Mouse (Mus musculus) midbrain, postnatal 0 days (tissue): Measurements from ENCODE around the gene Mapkapk2. TPM values are rescaled to one million over a fixed set of nuclear protein-coding genes. Genes with fewer than 3 reads are reported as not detected.

Source experiments
- ATAC-seq: fragments of 200-750 bp; cut with Nextera tagmentation; 2 replicates; pipeline ENCODE4 v1.8.0; 2017; ENCODE audit warnings: moderate number of reproducible peaks, mild to moderate bottlenecking, moderate TSS enrichment, moderate library complexity; ENCODE audit not compliant: low FRiP score
- DNase-seq: peaks from one replicate; pipeline ENCODE4 v3.0.0-alpha.2; 2015; ENCODE audit warnings: low spot score
- H3K27ac ChIP-seq: fragments of 300-500 bp; sonication (generic); 2 replicates; pipeline ENCODE4 v1.5.1; 2014; ENCODE audit warnings: low read depth, mild to moderate bottlenecking, low read length, mixed read lengths
- H3K27me3 ChIP-seq: fragments of 300-500 bp; sonication (generic); 2 replicates; pipeline ENCODE4 v1.6.1; 2014; ENCODE audit warnings: low read length, control low read depth, mixed read lengths; ENCODE audit not compliant: insufficient read depth
- H3K36me3 ChIP-seq: fragments of 300-500 bp; sonication (generic); 2 replicates; pipeline ENCODE4 v1.6.1; 2014; ENCODE audit warnings: low read length, control low read depth, mixed read lengths; ENCODE audit not compliant: insufficient read depth
- H3K4me1 ChIP-seq: fragments of 300-500 bp; sonication (generic); 2 replicates; pipeline ENCODE4 v1.6.1; 2014; ENCODE audit warnings: mild to moderate bottlenecking, control low read depth, antibody characterized with exemption, low read length, mixed read lengths; ENCODE audit not compliant: insufficient read depth
- H3K4me2 ChIP-seq: fragments of 300-500 bp; sonication (generic); 2 replicates; pipeline ENCODE4 v1.6.1; 2014; ENCODE audit warnings: low read depth, mild to moderate bottlenecking, low read length, mixed read lengths; ENCODE audit not compliant: poor library complexity, severe bottlenecking
- H3K4me3 ChIP-seq: fragments of 300-500 bp; sonication (generic); 2 replicates; pipeline ENCODE4 v1.5.1; 2014; ENCODE audit warnings: low read depth, mild to moderate bottlenecking, low read length, moderate library complexity
- H3K9ac ChIP-seq: fragments of 300-500 bp; sonication (generic); replicated peaks from 2 replicates; pipeline ENCODE4 v1.6.1; 2014; ENCODE audit warnings: mild to moderate bottlenecking, low read length, moderate library complexity, mixed read lengths; ENCODE audit not compliant: poor library complexity, severe bottlenecking
- H3K9me3 ChIP-seq: fragments of 300-500 bp; sonication (generic); 2 replicates; pipeline ENCODE4 v1.6.1; 2016; ENCODE audit warnings: low read length, control low read depth
- CTCF ChIP-seq: IDR thresholded peaks from 2 replicates; pipeline ENCODE4 v1.5.1; 2016; ENCODE audit warnings: antibody characterized with exemption, mild to moderate bottlenecking
- WGBS: fragments of 180-500 bp; shearing (Covaris S2); extraction: QIAGEN DNeasy Blood & Tissue Kit; methylation state at CpG from one replicate; pipeline ENCODE4 v1.1.7; 2014; 5-methylcytosine and 5-hydroxymethylcytosine counted together
- polyA plus RNA-seq: library from polyadenylated mRNA; unstranded; fragments of >200 nt; fragmentation: Nextera tagmentation; extraction: Ambion mirVana; gene quantifications from 2 replicates; pipeline ENCODE4 v1.2.1, GENCODE M21; 2015
- total RNA-seq: library from RNA; depleted of rRNA; stranded (reverse); fragments of >200 nt; gene quantifications from 2 replicates; pipeline ENCODE4 v1.2.3, GENCODE M21; 2014

Gene Mapkapk2
- total and polyA plus RNA-seq, 2 experiments from 2014 or later = 13.8 to 48.1 TPM

DNA sequence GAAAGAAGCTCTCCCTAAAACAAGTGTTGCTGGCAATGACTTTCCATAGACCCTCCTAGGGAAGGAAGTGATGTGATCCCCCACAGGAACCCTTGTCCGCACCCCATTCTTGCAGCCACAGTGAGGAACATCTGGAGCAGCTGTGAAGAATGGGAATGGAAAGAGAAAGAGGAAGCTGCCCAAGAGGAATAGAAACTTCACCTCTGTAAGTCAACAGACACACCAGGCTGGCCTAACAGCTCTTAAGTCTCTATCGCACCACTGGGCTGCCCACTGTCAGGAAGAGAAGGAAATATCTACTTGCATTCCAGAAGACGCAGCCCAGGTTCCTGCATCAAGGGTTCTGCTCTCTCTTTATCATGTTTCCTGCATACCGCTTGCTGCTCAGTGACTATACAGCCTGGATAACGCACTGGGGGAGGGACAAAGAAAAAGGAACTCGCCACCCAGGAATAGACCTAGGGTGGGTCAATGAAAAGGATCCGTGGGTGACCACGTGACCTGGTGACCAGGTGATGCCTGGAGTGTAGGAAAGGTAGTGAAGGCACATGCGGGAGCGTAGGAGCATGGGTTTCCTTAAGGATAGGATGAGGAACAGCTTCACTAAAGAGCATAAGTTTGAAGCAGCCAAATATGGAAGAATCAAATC is 6.3 kb upstream of the Mapkapk2 start:
- H3K27me3 ChIP-seq = no peaks in the 10 kb centered on the region
- H3K9ac ChIP-seq = no peak overlapping the region
- H3K4me1 ChIP-seq = no peaks in the 10 kb centered on the region
- no peak for TF ChIP-seq CTCF
- no peak overlapping the region for H3K27ac ChIP-seq
- H3K9me3 ChIP-seq = no peaks in the 10 kb centered on the region
- 87% methylated on average over 10 of the region's 10 CpGs for WGBS
- no peaks in the 10 kb centered on the region for H3K36me3 ChIP-seq
- DNase-seq (no peak), ATAC-seq (no peak)
- no peak overlapping the region for H3K4me3 ChIP-seq
- H3K4me2 ChIP-seq = no peak overlapping the region

- no peak for TF ChIP-seq CTCF
- ATAC-seq (no peak), DNase-seq (no peak)
- Histone ChIP-seq H3K4me3 (no peak overlapping the region), H3K4me2 (no peak overlapping the region), H3K36me3 (no peaks in the 10 kb centered on the region), H3K27me3 (no peaks in the 10 kb centered on the region), H3K27ac (no peak overlapping the region), H3K9ac (no peak overlapping the region), H3K4me1 (peaks cover 3% of the 10 kb centered on the region; the same call in 1 of the 2 replicates), H3K9me3 (no peaks in the 10 kb centered on the region)
- 91% methylated on average over 1 of the region's 1 CpGs for WGBS
These were observed 3.2 kb upstream of the Mapkapk2 start for GRCm38 (mm10) chr1:131100808-131101207.

DNA sequence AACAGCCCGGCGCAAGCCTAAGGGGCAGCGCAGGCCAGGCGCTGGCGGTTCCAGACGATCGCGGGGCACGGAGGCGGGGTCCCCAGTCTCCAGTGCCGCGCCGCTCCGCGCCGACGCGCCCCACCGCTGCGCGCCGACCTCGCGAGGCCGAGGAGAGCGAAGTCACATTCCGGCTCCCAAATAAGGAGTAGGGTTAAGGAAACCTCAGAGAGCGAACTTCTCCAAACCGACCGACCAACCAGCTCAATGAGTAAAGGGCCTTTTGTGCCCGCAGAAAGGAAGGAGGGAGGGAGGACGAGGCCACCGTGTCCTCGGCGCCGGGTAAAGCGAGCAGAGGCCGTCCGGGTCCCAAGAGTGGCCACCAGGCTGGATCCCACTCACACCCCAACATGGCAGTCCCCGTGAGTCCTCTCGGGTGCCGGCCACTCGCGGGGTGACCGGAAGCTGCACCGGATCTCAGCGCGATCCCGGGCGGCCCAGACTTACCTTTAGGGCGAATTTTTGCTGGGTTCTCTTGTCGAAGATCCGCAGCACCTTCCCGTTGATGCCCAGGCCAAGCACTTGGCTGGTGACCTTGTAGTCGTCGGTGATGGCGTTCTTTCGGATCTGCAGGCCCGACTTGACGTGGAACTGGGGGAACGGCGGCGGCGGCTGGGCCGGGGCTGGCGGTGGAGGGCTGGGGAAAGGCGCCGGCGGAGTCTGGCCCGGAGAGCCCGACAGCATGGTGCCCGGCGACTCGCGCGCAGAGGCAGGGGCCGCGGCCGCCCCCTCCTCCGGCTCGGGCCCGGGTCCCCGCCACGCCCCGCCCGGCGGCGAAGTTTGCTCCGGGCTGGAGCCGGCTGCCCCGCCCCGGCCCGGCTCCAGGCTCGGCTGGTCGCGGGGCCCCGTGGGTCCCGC is 575 bp downstream of the Mapkapk2 start:
- Histone ChIP-seq H3K9ac (peak overlapping the region; percentile 86), H3K9me3 (no peaks in the 10 kb centered on the region), H3K27me3 (no peaks in the 10 kb centered on the region), H3K4me1 (peaks cover 11% of the 10 kb centered on the region; the same call in 1 of the 2 replicates), H3K4me3 (peak overlapping the region; percentile 90), H3K36me3 (no peaks in the 10 kb centered on the region), H3K4me2 (peak overlapping the region; percentile 86), H3K27ac (peak overlapping the region; percentile 83)
- 0% methylated on average over 87 of the region's 98 CpGs for WGBS
- peak; percentile 57 for DNase-seq
- ATAC-seq = peak; percentile 67
- TF ChIP-seq CTCF = no peak

GRCm38 (mm10) chr1:131096132-131096695 is 1.4 kb downstream of the Mapkapk2 start:
- 13% methylated on average over 9 of the region's 9 CpGs for WGBS
- peak overlapping the region; percentile 90 for H3K4me3 ChIP-seq
- no peak for DNase-seq
- H3K4me1 ChIP-seq = peaks cover 11% of the 10 kb centered on the region; the same call in 1 of the 2 replicates
- peak overlapping the region; percentile 83 for H3K27ac ChIP-seq
- no peaks in the 10 kb centered on the region for H3K9me3 ChIP-seq
- no peak for ATAC-seq
- H3K27me3 ChIP-seq = no peaks in the 10 kb centered on the region
- H3K36me3 ChIP-seq = no peaks in the 10 kb centered on the region
- H3K4me2 ChIP-seq = peak overlapping the region; percentile 86
- peak overlapping the region; percentile 86 for H3K9ac ChIP-seq
- TF ChIP-seq CTCF = no peak

- TF ChIP-seq CTCF = no peak
- H3K9ac ChIP-seq = no peak overlapping the region
- no peak overlapping the region for H3K27ac ChIP-seq
- no peaks in the 10 kb centered on the region for H3K9me3 ChIP-seq
- peak overlapping the region; percentile 86 for H3K4me2 ChIP-seq
- peaks cover 14% of the 10 kb centered on the region; the same call in 1 of the 2 replicates for H3K4me1 ChIP-seq
- no peaks in the 10 kb centered on the region for H3K27me3 ChIP-seq
- peak overlapping the region; percentile 90 for H3K4me3 ChIP-seq
- no peak for ATAC-seq
- H3K36me3 ChIP-seq = no peaks in the 10 kb centered on the region
- no peak for DNase-seq
- 7% methylated on average over 8 of the region's 8 CpGs for WGBS
These were observed 2.1 kb downstream of the Mapkapk2 start for GRCm38 (mm10) chr1:131095574-131095973.
